Mouse (Mus musculus) G1E (cell line): ENCODE results near the gene Nsd1. TPM values are rescaled to one million over a fixed set of nuclear protein-coding genes. Genes with fewer than 3 reads are reported as not detected.

Source experiments
- ATAC-seq: 2 replicates; pipeline ENCODE4 v1.8.0; 2016; ENCODE audit warnings: mild to moderate bottlenecking; ENCODE audit not compliant: insufficient number of reproducible peaks, poor library complexity, low FRiP score, severe bottlenecking; ENCODE audit errors: extremely low read depth
- DNase-seq: peaks from one replicate; pipeline ENCODE4 v3.0.0; 2012; ENCODE audit warnings: low spot score
- H3K27me3 ChIP-seq: 2 replicates; pipeline ENCODE4 v1.6.1; 2012; ENCODE audit warnings: mild to moderate bottlenecking, low read length, inconsistent platforms; ENCODE audit not compliant: insufficient read depth
- H3K36me3 ChIP-seq: replicated peaks from 2 replicates; pipeline ENCODE3; 2012; ENCODE audit warnings: mild to moderate bottlenecking, inconsistent platforms
- H3K4me1 ChIP-seq: 2 replicates; pipeline ENCODE4 v1.6.1; 2012; ENCODE audit warnings: low read depth, low read length, inconsistent platforms, mixed read lengths; ENCODE audit not compliant: insufficient read depth
- H3K4me3 ChIP-seq: 2 replicates; pipeline ENCODE4 v1.5.1; 2012; ENCODE audit warnings: low read depth, mild to moderate bottlenecking, inconsistent platforms, low read length, moderate library complexity, mixed read lengths
- H3K9me3 ChIP-seq: replicated peaks from 2 replicates; pipeline ENCODE4 v1.6.1; 2012; ENCODE audit warnings: inconsistent platforms
- CTCF ChIP-seq: IDR thresholded peaks from 2 replicates; pipeline ENCODE4 v1.5.1; 2012; ENCODE audit warnings: low read depth, low read length, inconsistent platforms, mixed read lengths
- GATA1 ChIP-seq: IDR thresholded peaks from 2 replicates; pipeline ENCODE4 v1.6.1; 2012; ENCODE audit warnings: borderline replicate concordance, low read length, inconsistent platforms, mixed read lengths
- GATA2 ChIP-seq: IDR thresholded peaks from 2 replicates; pipeline ENCODE4 v1.6.1; 2012; ENCODE audit warnings: low read depth, low read length, inconsistent platforms, borderline replicate concordance
- POLR2AphosphoS5 ChIP-seq: IDR thresholded peaks from 2 replicates; pipeline ENCODE4 v1.6.1; 2012; ENCODE audit warnings: low read depth, low read length, inconsistent platforms; ENCODE audit not compliant: insufficient replicate concordance
- TAL1 ChIP-seq: conservative IDR thresholded peaks from 2 replicates; pipeline ENCODE4 v1.6.1; 2012; ENCODE audit warnings: low read depth, low read length, inconsistent platforms, mixed read lengths
- polyA plus RNA-seq: library from polyadenylated mRNA; stranded (reverse); fragments of >175 nt; gene quantifications from 2 replicates; pipeline ENCODE4 v1.2.3, GENCODE M21; 2012
- total RNA-seq, 2 experiments: library from RNA; stranded (forward) in 1 of 2; stranded (reverse) in 1 of 2; fragments of 200-1000 nt in 1 of 2; fragments of >200 nt in 1 of 2; fragmentation: Nextera tagmentation in 1 of 2; gene quantifications; 2 replicates each; pipeline ENCODE4 v1.2.3; 2014 to 2017

The Nsd1 gene
- total and polyA plus RNA-seq, 3 experiments: 14.8 to 99.3 (median 64.1) TPM

- peaks cover 23% of the 10 kb centered on the region for H3K36me3 ChIP-seq
- peaks cover 43% of the 10 kb centered on the region for H3K4me1 ChIP-seq
- no peak for DNase-seq
- peak overlapping the region; percentile 78 for H3K4me3 ChIP-seq
- H3K9me3 ChIP-seq: no peaks in the 10 kb centered on the region
- H3K27me3 ChIP-seq: peaks cover 20% of the 10 kb centered on the region
- TF ChIP-seq TAL1 (no peak), CTCF (no peak)
- no peak; the same call in 1 of the 2 replicates for ATAC-seq
These were observed 121.2 kb downstream of the Nsd1 start for GRCm38 (mm10) chr13:55330567-55331400.

- peaks cover 36% of the 10 kb centered on the region for H3K4me1 ChIP-seq
- peaks cover 11% of the 10 kb centered on the region for H3K36me3 ChIP-seq
- no peak for DNase-seq
These were observed 122.7 kb downstream of the Nsd1 start for GRCm38 (mm10) chr13:55332331-55332730.

GRCm38 (mm10) chr13:55335701-55336100, 126.1 kb downstream of the Nsd1 start:
- Histone ChIP-seq H3K27me3 (peaks cover 43% of the 10 kb centered on the region), H3K4me3 (no peak overlapping the region), H3K4me1 (peaks cover 21% of the 10 kb centered on the region), H3K36me3 (peaks cover 2% of the 10 kb centered on the region), H3K9me3 (no peaks in the 10 kb centered on the region)
- no peak for DNase-seq
- no peak for ATAC-seq
- no peak for TF ChIP-seq TAL1
- no peak for TF ChIP-seq GATA1
- no peak for TF ChIP-seq GATA2
- no peak for TF ChIP-seq CTCF
- TF ChIP-seq POLR2AphosphoS5: no peak

More at GRCm38 (mm10) chr13:55332331-55332730, 122.7 kb downstream of the Nsd1 start:
- no peak overlapping the region for H3K4me3 ChIP-seq
- peaks cover 34% of the 10 kb centered on the region for H3K27me3 ChIP-seq
- H3K9me3 ChIP-seq: no peaks in the 10 kb centered on the region
- TF ChIP-seq GATA1: no peak
- TF ChIP-seq POLR2AphosphoS5: no peak
- no peak for TF ChIP-seq CTCF
- TF ChIP-seq GATA2: no peak
- no peak for TF ChIP-seq TAL1
- no peak for ATAC-seq

- H3K4me1 ChIP-seq: peaks cover 16% of the 10 kb centered on the region
- no peak for DNase-seq
- TF ChIP-seq GATA2 (no peak), GATA1 (no peak), POLR2AphosphoS5 (no peak), TAL1 (no peak), CTCF (no peak)
- H3K4me3 ChIP-seq: no peak overlapping the region
- no peak for ATAC-seq
- peaks cover 40% of the 10 kb centered on the region for H3K27me3 ChIP-seq
- peaks cover 1% of the 10 kb centered on the region for H3K36me3 ChIP-seq
- H3K9me3 ChIP-seq: no peaks in the 10 kb centered on the region
These were observed 127.9 kb downstream of the Nsd1 start for GRCm38 (mm10) chr13:55337341-55337975.

GRCm38 (mm10) chr13:55338131-55339054, 128.8 kb downstream of the Nsd1 start:
- Histone ChIP-seq H3K4me1 (peaks cover 16% of the 10 kb centered on the region), H3K4me3 (no peak overlapping the region), H3K27me3 (peaks cover 35% of the 10 kb centered on the region), H3K36me3 (peaks cover 10% of the 10 kb centered on the region), H3K9me3 (no peaks in the 10 kb centered on the region)
- TF ChIP-seq POLR2AphosphoS5 (no peak), TAL1 (no peak), CTCF (no peak), GATA1 (no peak), GATA2 (no peak)
- ATAC-seq (no peak), DNase-seq (no peak)
